Mouse (Mus musculus): ENCODE results near the gene Strip2.

Gene Strip2

GRCm38 (mm10) chr6:30009204-30009603 is 92.4 kb downstream of the Strip2 start:
- DNase-seq (ENCODE audit: low spot score): no peak

All from embryo, embryonic 10.5 days (tissue).